Mouse (Mus musculus): Measurements from ENCODE around the gene Ank3. TPM values are rescaled to one million over a fixed set of nuclear protein-coding genes. Genes with fewer than 3 reads are reported as not detected.

The Ank3 gene
- polyA plus RNA-seq, 1 experiment, result 9.3 TPM

DNA sequence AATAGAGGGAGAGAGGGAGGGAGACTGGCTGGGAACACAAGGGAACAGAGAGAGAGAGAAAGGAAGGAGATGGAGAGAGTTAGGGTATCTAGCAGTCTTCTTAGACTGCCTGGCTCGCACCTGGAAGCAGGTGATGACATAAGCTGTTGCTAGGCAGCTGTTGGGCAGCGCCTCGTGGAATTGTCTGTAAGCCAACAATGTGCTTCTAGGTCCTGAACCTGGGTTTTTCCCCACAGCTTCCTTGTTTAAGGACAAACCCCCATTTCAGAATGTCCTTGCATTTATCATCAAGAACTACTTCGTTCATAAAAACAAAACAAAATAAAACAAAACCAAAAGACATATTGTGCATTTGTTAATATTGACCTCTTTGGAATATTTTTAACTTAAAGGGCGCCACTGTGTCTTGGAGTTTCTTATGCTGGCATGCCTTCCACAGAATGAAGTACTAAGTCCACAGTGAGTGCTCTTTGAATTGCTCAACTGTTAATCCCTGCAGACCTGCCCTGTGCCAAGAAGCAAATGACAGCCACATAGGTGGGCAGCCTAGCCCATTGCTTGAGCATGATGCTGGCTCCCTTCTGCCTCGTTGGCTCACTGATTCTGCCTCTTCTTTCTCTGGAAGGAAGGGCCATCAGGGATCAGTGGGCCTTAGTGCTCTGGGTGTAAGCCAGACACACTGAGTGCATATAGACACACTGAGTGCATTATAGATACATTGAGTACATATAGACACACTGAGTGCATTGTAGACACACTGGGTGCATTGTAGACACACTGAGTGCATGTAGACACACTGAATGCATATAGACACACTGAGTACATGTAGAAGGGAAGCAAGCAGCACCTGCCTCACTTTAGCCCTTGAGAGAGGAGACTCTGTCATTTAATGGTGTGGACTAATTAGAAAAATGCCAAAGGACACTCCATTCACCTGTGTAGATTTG is 668.9 kb downstream of the Ank3 start:
- WGBS, result 26% methylated on average over 6 of the region's 6 CpGs
- Histone ChIP-seq H3K4me1 (ENCODE audit: control insufficient read depth, insufficient read depth, insufficient read length, low read length) (peaks cover 10% of the 10 kb centered on the region; the same call in 1 of the 2 replicates), H3K27me3 (ENCODE audit: control insufficient read depth, insufficient read depth, low read length) (no peaks in the 10 kb centered on the region), H3K36me3 (ENCODE audit: control insufficient read depth, insufficient read depth, low read length) (no peaks in the 10 kb centered on the region), H3K4me3 (ENCODE audit: low read depth, low read length) (no peak overlapping the region), H3K27ac (ENCODE audit: insufficient read depth, low read depth, low read length) (peak overlapping the region; percentile 3; the same call in 1 of the 2 replicates)
- TF ChIP-seq POLR2A (IDR thresholded peaks at IDR 0.05; ENCODE audit: low read depth, low read length) (no peak), CTCF (IDR thresholded peaks at IDR 0.05; ENCODE audit: extremely low read depth, insufficient read length, insufficient replicate concordance, low read depth, low read length) (no peak)

GRCm38 (mm10) chr10:70069321-70069720 is 670.7 kb downstream of the Ank3 start:
- Histone ChIP-seq H3K27me3 (ENCODE audit: control insufficient read depth, insufficient read depth, low read length) (no peaks in the 10 kb centered on the region), H3K4me3 (ENCODE audit: low read depth, low read length) (no peak overlapping the region), H3K4me1 (ENCODE audit: control insufficient read depth, insufficient read depth, insufficient read length, low read length) (peaks cover 10% of the 10 kb centered on the region; the same call in 1 of the 2 replicates), H3K27ac (ENCODE audit: insufficient read depth, low read depth, low read length) (no peak overlapping the region), H3K36me3 (ENCODE audit: control insufficient read depth, insufficient read depth, low read length) (no peaks in the 10 kb centered on the region)
- WGBS, result 76% methylated on average over 6 of the region's 6 CpGs
- TF ChIP-seq POLR2A (IDR thresholded peaks at IDR 0.05; ENCODE audit: low read depth, low read length) (no peak), CTCF (IDR thresholded peaks at IDR 0.05; ENCODE audit: extremely low read depth, insufficient read length, insufficient replicate concordance, low read depth, low read length) (no peak)

GRCm38 (mm10) chr10:70071334-70071733 is 672.8 kb downstream of the Ank3 start:
- Histone ChIP-seq H3K4me1 (ENCODE audit: control insufficient read depth, insufficient read depth, insufficient read length, low read length) (peaks cover 10% of the 10 kb centered on the region; the same call in 1 of the 2 replicates), H3K27ac (ENCODE audit: insufficient read depth, low read depth, low read length) (no peak overlapping the region), H3K27me3 (ENCODE audit: control insufficient read depth, insufficient read depth, low read length) (no peaks in the 10 kb centered on the region), H3K4me3 (ENCODE audit: low read depth, low read length) (no peak overlapping the region), H3K36me3 (ENCODE audit: control insufficient read depth, insufficient read depth, low read length) (no peaks in the 10 kb centered on the region)
- no peak for TF ChIP-seq CTCF (IDR thresholded peaks at IDR 0.05; ENCODE audit: extremely low read depth, insufficient read length, insufficient replicate concordance, low read depth, low read length)
- no peak for TF ChIP-seq POLR2A (IDR thresholded peaks at IDR 0.05; ENCODE audit: low read depth, low read length)
- 87% methylated on average over 4 of the region's 4 CpGs for WGBS

Other genes starting within 250 kb of the Ank3 start
- gene Rhobtb1, start 247.3 kb upstream of the Ank3 start, polyA plus RNA-seq (2012; rRNA removed), result 7.3 and 7.9 TPM in 2 replicates
- 0.35 TPM in 1 of 2 replicates, not detected in the other for gene A930033H14Rik, start 185.7 kb upstream of the Ank3 start, polyA plus RNA-seq (2012; rRNA removed)
- 18.6 and 25.3 TPM in 2 replicates for gene Cdk1, start 45.8 kb upstream of the Ank3 start, polyA plus RNA-seq (2012; rRNA removed)